Mouse (Mus musculus) cortical plate, adult 2 months (tissue): Measurements from ENCODE around the gene Krtap14. TPM values are rescaled to one million over a fixed set of nuclear protein-coding genes. Genes with fewer than 3 reads are reported as not detected.
A peak's percentile ranks its signal among the peaks of the same experiment; 100 is the strongest.

Source experiments
- H3K27ac ChIP-seq: fragments of 200-500 bp; 2 replicates; pipeline ENCODE4 v1.5.1; 2012; ENCODE audit warnings: low read length, control low read depth, inconsistent platforms; ENCODE audit not compliant: insufficient read depth
- H3K4me1 ChIP-seq: fragments of 200-500 bp; 2 replicates; pipeline ENCODE4 v1.6.1; 2011; ENCODE audit warnings: low read length; ENCODE audit not compliant: control insufficient read depth, insufficient read depth
- H3K4me3 ChIP-seq: fragments of 200-500 bp; 2 replicates; pipeline ENCODE4 v1.5.1; 2011; ENCODE audit warnings: mild to moderate bottlenecking, low read length, control low read depth; ENCODE audit not compliant: insufficient read depth
- CTCF ChIP-seq: fragments of 200-500 bp; IDR thresholded peaks from 2 replicates; pipeline ENCODE4 v1.5.1; 2011; ENCODE audit warnings: mild to moderate bottlenecking, control low read depth, low read length; ENCODE audit not compliant: insufficient read depth; ENCODE audit errors: extremely low read depth
- POLR2A ChIP-seq: fragments of 200-500 bp; IDR thresholded peaks from 2 replicates; pipeline ENCODE4 v1.6.1; 2011; ENCODE audit warnings: mild to moderate bottlenecking, low read length, control low read depth; ENCODE audit not compliant: insufficient read depth; ENCODE audit errors: extremely low read depth
- polyA plus RNA-seq: library from polyadenylated mRNA; depleted of rRNA; stranded (reverse); fragments of >200 nt; gene quantifications from 2 replicates; pipeline ENCODE4 v1.2.3, GENCODE M21; 2012; rRNA removed

The Krtap14 gene
- not detected in 2 replicates for polyA plus RNA-seq

GRCm38 (mm10) chr16:88826095-88826652, at the start of gene Krtap14:
Gene Krtap14 (minus strand): TSS chr16:88826145.
- Histone ChIP-seq H3K4me1 (no peaks in the 10 kb centered on the region), H3K27ac (no peak within 1 kb of the TSS), H3K4me3 (no peak within 1 kb of the TSS)
- TF ChIP-seq POLR2A (no peak), CTCF (no peak)

- Histone ChIP-seq H3K27ac (no peak within 1 kb of the TSS), H3K4me3 (no peak within 1 kb of the TSS), H3K4me1 (no peaks in the 10 kb centered on the region)
- no peak for TF ChIP-seq CTCF
- no peak for TF ChIP-seq POLR2A
Measured at GRCm38 (mm10) chr16:88874169-88874568, 48.2 kb upstream of the Krtap14 start, which contains the start of gene Krtap19-2. Gene Krtap19-2 (minus strand): TSS chr16:88874269.

- Histone ChIP-seq H3K4me3 (no peak within 1 kb of the TSS), H3K4me1 (no peaks in the 10 kb centered on the region), H3K27ac (no peak within 1 kb of the TSS)
- no peak for TF ChIP-seq POLR2A
- no peak for TF ChIP-seq CTCF
Measured at GRCm38 (mm10) chr16:88869311-88869710, 43.4 kb upstream of the Krtap14 start, which contains the start of gene Krtap19-1. Gene Krtap19-1 (minus strand): TSS chr16:88869411.

GRCm38 (mm10) chr16:88864887-88865407, 39.0 kb upstream of the Krtap14 start:
- H3K4me1 ChIP-seq = no peaks in the 10 kb centered on the region
- TF ChIP-seq POLR2A (no peak), CTCF (no peak)
- H3K4me3 ChIP-seq = no peak overlapping the region
- no peak overlapping the region for H3K27ac ChIP-seq

GRCm38 (mm10) chr16:88851450-88851849, 25.5 kb upstream of the Krtap14 start:
- TF ChIP-seq CTCF (peak; percentile 52; the same call in 1 of the 2 replicates), POLR2A (no peak)
- Histone ChIP-seq H3K4me1 (no peaks in the 10 kb centered on the region), H3K27ac (no peak overlapping the region), H3K4me3 (no peak overlapping the region)

- no peak for TF ChIP-seq POLR2A
- TF ChIP-seq CTCF = no peak
- Histone ChIP-seq H3K4me3 (no peak overlapping the region), H3K4me1 (no peaks in the 10 kb centered on the region), H3K27ac (no peak overlapping the region)
Measured at GRCm38 (mm10) chr16:88848558-88848957, 22.6 kb upstream of the Krtap14 start.

GRCm38 (mm10) chr16:88847363-88847762, 21.4 kb upstream of the Krtap14 start:
- Histone ChIP-seq H3K4me3 (no peak overlapping the region), H3K27ac (no peak overlapping the region), H3K4me1 (no peaks in the 10 kb centered on the region)
- TF ChIP-seq POLR2A (no peak), CTCF (no peak)

- no peak overlapping the region for H3K4me3 ChIP-seq
- no peak overlapping the region for H3K27ac ChIP-seq
- TF ChIP-seq CTCF = no peak
- TF ChIP-seq POLR2A = no peak
- H3K4me1 ChIP-seq = no peaks in the 10 kb centered on the region
Measured at GRCm38 (mm10) chr16:88826978-88827377, 1.0 kb upstream of the Krtap14 start.

GRCm38 (mm10) chr16:88823736-88824135, 2.2 kb downstream of the Krtap14 start:
- Histone ChIP-seq H3K4me1 (no peaks in the 10 kb centered on the region), H3K27ac (no peak overlapping the region), H3K4me3 (no peak overlapping the region)
- TF ChIP-seq POLR2A (no peak), CTCF (peak; percentile 38; the same call in 1 of the 2 replicates)

- Histone ChIP-seq H3K4me3 (no peak within 1 kb of the TSS), H3K27ac (no peak within 1 kb of the TSS), H3K4me1 (no peaks in the 10 kb centered on the region)
- TF ChIP-seq CTCF (no peak), POLR2A (no peak)
Measured at GRCm38 (mm10) chr16:88820066-88820465, 5.9 kb downstream of the Krtap14 start, which contains the start of gene Krtap15. Gene Krtap15 (plus strand): TSS chr16:88820215.

GRCm38 (mm10) chr16:88811827-88812226, 14.1 kb downstream of the Krtap14 start, which contains the start of gene Gm20741:
Gene Gm20741 (minus strand): TSS chr16:88812220.
- no peak for TF ChIP-seq POLR2A
- no peak for TF ChIP-seq CTCF
- no peak within 1 kb of the TSS for H3K4me3 ChIP-seq
- no peaks in the 10 kb centered on the region for H3K4me1 ChIP-seq

More at GRCm38 (mm10) chr16:88811827-88812226, 14.1 kb downstream of the Krtap14 start, which contains the start of gene Gm20741:
- no peak within 1 kb of the TSS for H3K27ac ChIP-seq
